Mouse (Mus musculus): ENCODE measurements around the gene Oscp1. TPM values are rescaled to one million over a fixed set of nuclear protein-coding genes. Genes with fewer than 3 reads are reported as not detected.

Oscp1 gene
- total RNA-seq, 2 experiments from 2014 or later = 0.83 to 5.7 TPM

GRCm38 (mm10) chr4:126141021-126141420 lies 82.7 kb downstream of the Oscp1 start:
- no peak for ATAC-seq (ENCODE audit: poor library complexity, severe bottlenecking)

Other genes starting within 250 kb of the Oscp1 start
- 214 and 215 TPM in 2 replicates for gene Csf3r, start 34.0 kb upstream of the Oscp1 start, total RNA-seq (2015)
- 103 and 121 TPM in 2 replicates for gene Csf3r, start 34.0 kb upstream of the Oscp1 start, total RNA-seq (2017)
- gene Mrps15, start 11.6 kb upstream of the Oscp1 start, total RNA-seq (2015) = 120 and 147 TPM in 2 replicates
- gene Mrps15, start 11.6 kb upstream of the Oscp1 start, total RNA-seq (2017) = 64.5 and 68.3 TPM in 2 replicates
- gene Lsm10, start 38.1 kb downstream of the Oscp1 start, total RNA-seq (2015) = 47.3 and 54.9 TPM in 2 replicates
- gene Lsm10, start 38.1 kb downstream of the Oscp1 start, total RNA-seq (2017) = 19.3 and 21.7 TPM in 2 replicates
- gene Stk40, start 45.4 kb downstream of the Oscp1 start, total RNA-seq (2015) = 20.8 and 21.4 TPM in 2 replicates
- gene Stk40, start 45.4 kb downstream of the Oscp1 start, total RNA-seq (2017) = 22.5 and 32.8 TPM in 2 replicates
- 0.82 and 1.1 TPM in 2 replicates for gene Eva1b, start 89.2 kb downstream of the Oscp1 start, total RNA-seq (2015)
- 0.24 and 1.3 TPM in 2 replicates for gene Eva1b, start 89.2 kb downstream of the Oscp1 start, total RNA-seq (2017)
- gene Sh3d21, start 104.9 kb downstream of the Oscp1 start, total RNA-seq (2015) = not detected in 2 replicates
- gene Sh3d21, start 104.9 kb downstream of the Oscp1 start, total RNA-seq (2017) = 0.12 TPM in 1 of 2 replicates, not detected in the other
- 115 and 119 TPM in 2 replicates for gene Thrap3, start 144.2 kb downstream of the Oscp1 start, total RNA-seq (2015)
- 248 and 291 TPM in 2 replicates for gene Thrap3, start 144.2 kb downstream of the Oscp1 start, total RNA-seq (2017)
- 43.9 and 45.9 TPM in 2 replicates for gene Map7d1, start 197.8 kb downstream of the Oscp1 start, total RNA-seq (2015)
- gene Map7d1, start 197.8 kb downstream of the Oscp1 start, total RNA-seq (2017) = 60.7 and 71.3 TPM in 2 replicates
- gene Trappc3, start 203.8 kb downstream of the Oscp1 start, total RNA-seq (2015) = 30.1 and 40.9 TPM in 2 replicates
- gene Trappc3, start 203.8 kb downstream of the Oscp1 start, total RNA-seq (2017) = 56.3 and 58.6 TPM in 2 replicates
- not detected in 2 replicates for gene Col8a2, start 228.2 kb downstream of the Oscp1 start, total RNA-seq (2015)
- not detected in 2 replicates for gene Col8a2, start 228.2 kb downstream of the Oscp1 start, total RNA-seq (2017)